11 mouse cellular contexts compared by ENCODE assay signal in genomic region chr17:5850031-5850430, GRCm38 (mm10). TPM values are rescaled to one million over a fixed set of nuclear protein-coding genes. Genes with fewer than 3 reads are reported as not detected.
DNase-seq lines count a peak whose midpoint lies in the region; ATAC-seq and TF ChIP-seq lines count a peak whose summit lies in the region.
"Had no signal": no experiment of that assay in that cellular context is flagged by ENCODE, and none has a peak within 500 bp of the region (broad histone marks: within the 10 kb centered on the region; RNA-seq: fewer than 3 reads in every experiment).

No protein-coding gene starts in this region.

- DNase-seq in heart, postnatal 4 days = no peak
- DNase-seq in lung, embryonic 14.5 days = no peak
- DNase-seq in lung, postnatal 36 days = no peak
- no peak for DNase-seq in frontal cortex, postnatal 25 days (ENCODE audit: low spot score in 2 of 2)
- no peak for DNase-seq in right cerebral cortex, postnatal 4 days

- TF ChIP-seq CTCF in lung, embryonic 14.5 days (IDR thresholded peaks at IDR 0.05; ENCODE audit: low read depth) = no peak

- no peak for ATAC-seq in heart, embryonic 16.5 days (replicated peaks; ENCODE audit: extremely low read depth, insufficient read depth, low FRiP score)
- no peak for ATAC-seq in lung, embryonic 14.5 days (ENCODE audit: insufficient read depth)
- ATAC-seq in embryonic facial prominence, embryonic 13.5 days (ENCODE audit: insufficient number of reproducible peaks, insufficient read depth, low FRiP score, low TSS enrichment, low read depth) = no peak
- no peak for ATAC-seq in intestine, embryonic 16.5 days
- ATAC-seq: liver, embryonic 12.5 days had no signal

- no peak overlapping the region; the same call in 1 of the 2 replicates for H3K4me3 ChIP-seq in heart, embryonic 16.5 days (ENCODE audit: low read length)
- H3K4me3 ChIP-seq in lung, embryonic 14.5 days (ENCODE audit: low read depth, low read length) = no peak overlapping the region
- H3K4me3 ChIP-seq in embryonic facial prominence, embryonic 13.5 days = no peak overlapping the region
- 0 out of 2 replicates have a peak overlapping the region, but pooled peaks have one; percentile 48 for H3K4me3 ChIP-seq in intestine, embryonic 16.5 days (ENCODE audit: low read length)

- no peak overlapping the region for H3K9ac ChIP-seq in heart, embryonic 16.5 days (ENCODE audit: low read length)
- no peak overlapping the region for H3K9ac ChIP-seq in lung, embryonic 14.5 days
- H3K9ac ChIP-seq in embryonic facial prominence, embryonic 13.5 days = no peak overlapping the region
- peak overlapping the region; percentile 72; the same call in 1 of the 2 replicates for H3K9ac ChIP-seq in intestine, embryonic 16.5 days (ENCODE audit: low read depth, low read length)

- H3K4me2 ChIP-seq in heart, embryonic 16.5 days (ENCODE audit: low read depth, low read length) = peak overlapping the region; percentile 60
- peak overlapping the region; percentile 73; the same call in 1 of the 2 replicates for H3K4me2 ChIP-seq in lung, embryonic 14.5 days
- peak overlapping the region; percentile 66 for H3K4me2 ChIP-seq in embryonic facial prominence, embryonic 13.5 days
- peak overlapping the region; percentile 79 for H3K4me2 ChIP-seq in intestine, embryonic 16.5 days (ENCODE audit: low read depth, low read length)

- no peaks in the 10 kb centered on the region for H3K27me3 ChIP-seq in heart, embryonic 16.5 days (ENCODE audit: control insufficient read depth, insufficient read depth, low read length)
- no peaks in the 10 kb centered on the region for H3K27me3 ChIP-seq in lung, embryonic 14.5 days (ENCODE audit: insufficient read depth, low read length)
- H3K27me3 ChIP-seq in embryonic facial prominence, embryonic 13.5 days = no peaks in the 10 kb centered on the region
- H3K27me3 ChIP-seq in intestine, embryonic 16.5 days (replicated peaks; ENCODE audit: control insufficient read depth, insufficient read depth, low read length) = no peaks in the 10 kb centered on the region
- H3K27me3 ChIP-seq: CH12.LX; liver, embryonic 12.5 days; neural tube, embryonic 12.5 days had no signal

- peaks cover 2% of the 10 kb centered on the region; the same call in 1 of the 2 replicates for H3K36me3 ChIP-seq in heart, embryonic 16.5 days (ENCODE audit: control insufficient read depth, insufficient read depth)
- no peaks in the 10 kb centered on the region for H3K36me3 ChIP-seq in lung, embryonic 14.5 days (ENCODE audit: insufficient read depth)
- H3K36me3 ChIP-seq in embryonic facial prominence, embryonic 13.5 days = peaks cover 10% of the 10 kb centered on the region; the same call in 1 of the 2 replicates
- H3K36me3 ChIP-seq in intestine, embryonic 16.5 days (ENCODE audit: control insufficient read depth, insufficient read depth, low read length) = peaks cover 8% of the 10 kb centered on the region; the same call in 1 of the 2 replicates
- H3K36me3 ChIP-seq: neural tube, embryonic 12.5 days had no signal

- H3K9me3 ChIP-seq in heart, embryonic 16.5 days (replicated peaks; ENCODE audit: control insufficient read depth, low read length) = no peaks in the 10 kb centered on the region
- no peaks in the 10 kb centered on the region for H3K9me3 ChIP-seq in lung, embryonic 14.5 days (ENCODE audit: low read depth, low read length)
- 0 out of 2 replicates have a peak, but pooled peaks cover 3% of the 10 kb centered on the region for H3K9me3 ChIP-seq in embryonic facial prominence, embryonic 13.5 days
- H3K9me3 ChIP-seq in intestine, embryonic 16.5 days (ENCODE audit: control insufficient read depth, low read length) = no peaks in the 10 kb centered on the region
- H3K9me3 ChIP-seq: liver, embryonic 12.5 days; neural tube, embryonic 12.5 days had no signal

- peaks cover 17% of the 10 kb centered on the region for H3K4me1 ChIP-seq in heart, embryonic 16.5 days (ENCODE audit: control insufficient read depth, insufficient read depth, low read length)
- H3K4me1 ChIP-seq in lung, embryonic 14.5 days (ENCODE audit: insufficient read depth) = peaks cover 15% of the 10 kb centered on the region
- H3K4me1 ChIP-seq in embryonic facial prominence, embryonic 13.5 days = peaks cover 28% of the 10 kb centered on the region
- peaks cover 32% of the 10 kb centered on the region for H3K4me1 ChIP-seq in intestine, embryonic 16.5 days (ENCODE audit: control insufficient read depth, insufficient read depth, low read length)

- H3K27ac ChIP-seq in heart, embryonic 16.5 days (ENCODE audit: low read length) = no peak overlapping the region
- H3K27ac ChIP-seq in lung, embryonic 14.5 days (ENCODE audit: low read depth) = peak overlapping the region; percentile 93
- H3K27ac ChIP-seq in embryonic facial prominence, embryonic 13.5 days = peak overlapping the region; percentile 88
- H3K27ac ChIP-seq in intestine, embryonic 16.5 days (ENCODE audit: low read length) = peak overlapping the region; percentile 98; the same call in 1 of the 2 replicates
- H3K27ac ChIP-seq: neural tube, embryonic 12.5 days had no signal

- WGBS in heart, embryonic 16.5 days = 93% methylated on average over 3 of the region's 3 CpGs
- 95% methylated on average over 3 of the region's 3 CpGs for WGBS in lung, embryonic 14.5 days
- 96% methylated on average over 3 of the region's 3 CpGs for WGBS in embryonic facial prominence, embryonic 13.5 days
- WGBS in intestine, embryonic 16.5 days = 96% methylated on average over 3 of the region's 3 CpGs

RNA-seq across cellular contexts. Expression of gene Snx9, which starts 8.9 kb away (rescaled TPM):
- 19.4 and 20.9 TPM in 2 replicates for polyA plus RNA-seq in heart, embryonic 16.5 days (2015; fragmentation: Nextera tagmentation; extraction: Ambion mirVana)
- total RNA-seq in heart, postnatal 4 days (2021) = 10 to 100 TPM; 38.0 to 39.0 TPM
- 37.0 and 38.8 TPM in 2 replicates for polyA plus RNA-seq in lung, embryonic 14.5 days (2014; fragmentation: Nextera tagmentation; extraction: Ambion mirVana)
- polyA plus RNA-seq in embryonic facial prominence, embryonic 13.5 days (2015; fragmentation: Nextera tagmentation; extraction: Ambion mirVana) = 22.9 and 23.4 TPM in 2 replicates
- 52.6 and 61.6 TPM in 2 replicates for polyA plus RNA-seq in intestine, embryonic 16.5 days (2015; fragmentation: Nextera tagmentation; extraction: Ambion mirVana)
